Mouse (Mus musculus): Measurements from ENCODE around the gene Lsm12. TPM values are rescaled to one million over a fixed set of nuclear protein-coding genes. Genes with fewer than 3 reads are reported as not detected.

The Lsm12 gene
- 68.2 and 91.7 TPM in 2 replicates for polyA plus RNA-seq (2015; fragmentation: Nextera tagmentation; extraction: Ambion mirVana)

GRCm38 (mm10) chr11:102184646-102185495 is at the start of gene Lsm12:
Lsm12 (minus strand) TSS chr11:102185296.

GRCm38 (mm10) chr11:102230006-102230741 is 45.1 kb upstream of the Lsm12 start, which contains the start of gene Hdac5:
Hdac5 (minus strand) TSS chr11:102230166.

GRCm38 (mm10) chr11:102189461-102190436 is 4.7 kb upstream of the Lsm12 start, which contains the start of gene G6pc3:
G6pc3 (plus strand) TSS chr11:102189620.

GRCm38 (mm10) chr11:102156039-102156785 is 28.9 kb downstream of the Lsm12 start, which contains the start of gene Tmem101:
Tmem101 (minus strand) TSS chr11:102156404.

GRCm38 (mm10) chr11:102145471-102146001 is 39.6 kb downstream of the Lsm12 start, which contains the start of gene Nags:
Nags (plus strand) TSS chr11:102145513.

Small RNA genes lying within 50 kb of the gene (microRNA-seq; reads per million reads assigned to microRNA genes)
- gene Mir8101 (ENCODE audit: borderline replicate concordance, insufficient number of aligned reads) = 1.8 reads per million

Other genes starting within 250 kb of the Lsm12 start
- gene Sost, start 218.3 kb downstream of the Lsm12 start, polyA plus RNA-seq (2015; fragmentation: Nextera tagmentation; extraction: Ambion mirVana) = 0.16 and 0.17 TPM in 2 replicates
- not detected in 2 replicates for gene Cfap97d1, start 201.0 kb downstream of the Lsm12 start, polyA plus RNA-seq (2015; fragmentation: Nextera tagmentation; extraction: Ambion mirVana)
- gene Dusp3, start 198.3 kb downstream of the Lsm12 start, polyA plus RNA-seq (2015; fragmentation: Nextera tagmentation; extraction: Ambion mirVana) = 31.6 and 37.9 TPM in 2 replicates
- 12.3 and 13.8 TPM in 2 replicates for gene Mpp3, start 156.8 kb downstream of the Lsm12 start, polyA plus RNA-seq (2015; fragmentation: Nextera tagmentation; extraction: Ambion mirVana)
- gene Cd300lg, start 143.8 kb downstream of the Lsm12 start, polyA plus RNA-seq (2015; fragmentation: Nextera tagmentation; extraction: Ambion mirVana) = 3.1 and 5.1 TPM in 2 replicates
- 5.0 and 6.1 TPM in 2 replicates for gene Mpp2, start 96.8 kb downstream of the Lsm12 start, polyA plus RNA-seq (2015; fragmentation: Nextera tagmentation; extraction: Ambion mirVana)
- 0.28 TPM in 1 of 2 replicates, not detected in the other for gene Ppy, start 84.0 kb downstream of the Lsm12 start, polyA plus RNA-seq (2015; fragmentation: Nextera tagmentation; extraction: Ambion mirVana)
- gene Pyy, start 77.5 kb downstream of the Lsm12 start, polyA plus RNA-seq (2015; fragmentation: Nextera tagmentation; extraction: Ambion mirVana) = 0.33 and 0.37 TPM in 2 replicates
- 0.43 and 0.77 TPM in 2 replicates for gene Nags, start 39.8 kb downstream of the Lsm12 start, polyA plus RNA-seq (2015; fragmentation: Nextera tagmentation; extraction: Ambion mirVana)
- gene Tmem101, start 28.9 kb downstream of the Lsm12 start, polyA plus RNA-seq (2015; fragmentation: Nextera tagmentation; extraction: Ambion mirVana) = 16.8 and 23.9 TPM in 2 replicates
- gene G6pc3, start 4.3 kb upstream of the Lsm12 start, polyA plus RNA-seq (2015; fragmentation: Nextera tagmentation; extraction: Ambion mirVana) = 28.6 and 70.2 TPM in 2 replicates
- 54.3 and 58.9 TPM in 2 replicates for gene Hdac5, start 44.9 kb upstream of the Lsm12 start, polyA plus RNA-seq (2015; fragmentation: Nextera tagmentation; extraction: Ambion mirVana)
- 2.7 and 3.6 TPM in 2 replicates for gene BC030867, start 63.6 kb upstream of the Lsm12 start, polyA plus RNA-seq (2015; fragmentation: Nextera tagmentation; extraction: Ambion mirVana)
- 0.04 TPM in 1 of 2 replicates, not detected in the other for gene Asb16, start 83.4 kb upstream of the Lsm12 start, polyA plus RNA-seq (2015; fragmentation: Nextera tagmentation; extraction: Ambion mirVana)
- gene Tmub2, start 99.6 kb upstream of the Lsm12 start, polyA plus RNA-seq (2015; fragmentation: Nextera tagmentation; extraction: Ambion mirVana) = 41.2 and 54.1 TPM in 2 replicates
- gene Atxn7l3, start 111.3 kb upstream of the Lsm12 start, polyA plus RNA-seq (2015; fragmentation: Nextera tagmentation; extraction: Ambion mirVana) = 7.6 and 8.0 TPM in 2 replicates
- gene Ubtf, start 134.4 kb upstream of the Lsm12 start, polyA plus RNA-seq (2015; fragmentation: Nextera tagmentation; extraction: Ambion mirVana) = 51.6 and 62.7 TPM in 2 replicates
- 15.4 and 17.7 TPM in 2 replicates for gene Slc4a1, start 180.9 kb upstream of the Lsm12 start, polyA plus RNA-seq (2015; fragmentation: Nextera tagmentation; extraction: Ambion mirVana)
- 38.2 and 52.7 TPM in 2 replicates for gene Rundc3a, start 208.1 kb upstream of the Lsm12 start, polyA plus RNA-seq (2015; fragmentation: Nextera tagmentation; extraction: Ambion mirVana)
- gene Slc25a39, start 222.7 kb upstream of the Lsm12 start, polyA plus RNA-seq (2015; fragmentation: Nextera tagmentation; extraction: Ambion mirVana) = 201 and 336 TPM in 2 replicates
- 180 and 237 TPM in 2 replicates for gene Grn, start 245.0 kb upstream of the Lsm12 start, polyA plus RNA-seq (2015; fragmentation: Nextera tagmentation; extraction: Ambion mirVana)

Measured in adrenal gland, postnatal 0 days (tissue).